Mouse (Mus musculus): ENCODE measurements at regions not wholly inside any gene's neighbourhood (a gene's known extent, or its start where the extent isn't known, plus 50 kb on each side); places are given as distances from the start of the nearest gene placed in this dataset.

DNA sequence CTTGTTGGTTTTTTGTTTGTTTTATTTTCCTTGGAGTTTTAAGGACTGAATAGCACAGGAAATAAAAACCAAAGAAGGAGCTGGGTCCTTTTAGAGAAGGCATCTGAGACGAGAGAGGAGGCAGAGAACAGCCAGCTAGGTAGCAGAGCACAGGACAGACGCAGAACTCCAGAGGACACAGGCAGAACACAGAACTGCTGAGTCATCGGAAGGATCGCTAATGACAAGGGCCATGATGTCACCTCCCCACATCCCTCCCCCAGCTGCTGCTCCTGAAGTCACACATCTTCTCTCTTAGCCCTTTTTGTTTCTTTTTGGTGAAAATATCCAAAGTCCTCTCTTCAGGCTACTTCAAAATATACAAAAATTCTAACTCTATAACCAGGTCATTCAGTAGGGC is 338.7 kb downstream of the Nkx6-1 start:
- H3K36me3 ChIP-seq (ENCODE audit: insufficient read depth, low read length) = no peaks in the 10 kb centered on the region
- H3K4me1 ChIP-seq (ENCODE audit: insufficient read depth, low read depth, low read length) = no peaks in the 10 kb centered on the region
- no peak overlapping the region for H3K9ac ChIP-seq (replicated peaks; ENCODE audit: low read depth)
- no peaks in the 10 kb centered on the region for H3K27me3 ChIP-seq (replicated peaks; ENCODE audit: insufficient read depth, low read length)
- H3K9me3 ChIP-seq (ENCODE audit: low read length) = no peaks in the 10 kb centered on the region
- H3K27ac ChIP-seq (ENCODE audit: low read length) = no peak overlapping the region
- TF ChIP-seq CTCF (IDR thresholded peaks at IDR 0.05) = no peak
- H3K4me3 ChIP-seq (ENCODE audit: low read depth, low read length) = no peak overlapping the region
- 56% methylated on average over 4 of the region's 4 CpGs for WGBS
- DNase-seq (ENCODE audit: low spot score) (no peak), ATAC-seq (no peak)
- H3K4me2 ChIP-seq (replicated peaks; ENCODE audit: low read depth, low read length) = no peak overlapping the region

DNA sequence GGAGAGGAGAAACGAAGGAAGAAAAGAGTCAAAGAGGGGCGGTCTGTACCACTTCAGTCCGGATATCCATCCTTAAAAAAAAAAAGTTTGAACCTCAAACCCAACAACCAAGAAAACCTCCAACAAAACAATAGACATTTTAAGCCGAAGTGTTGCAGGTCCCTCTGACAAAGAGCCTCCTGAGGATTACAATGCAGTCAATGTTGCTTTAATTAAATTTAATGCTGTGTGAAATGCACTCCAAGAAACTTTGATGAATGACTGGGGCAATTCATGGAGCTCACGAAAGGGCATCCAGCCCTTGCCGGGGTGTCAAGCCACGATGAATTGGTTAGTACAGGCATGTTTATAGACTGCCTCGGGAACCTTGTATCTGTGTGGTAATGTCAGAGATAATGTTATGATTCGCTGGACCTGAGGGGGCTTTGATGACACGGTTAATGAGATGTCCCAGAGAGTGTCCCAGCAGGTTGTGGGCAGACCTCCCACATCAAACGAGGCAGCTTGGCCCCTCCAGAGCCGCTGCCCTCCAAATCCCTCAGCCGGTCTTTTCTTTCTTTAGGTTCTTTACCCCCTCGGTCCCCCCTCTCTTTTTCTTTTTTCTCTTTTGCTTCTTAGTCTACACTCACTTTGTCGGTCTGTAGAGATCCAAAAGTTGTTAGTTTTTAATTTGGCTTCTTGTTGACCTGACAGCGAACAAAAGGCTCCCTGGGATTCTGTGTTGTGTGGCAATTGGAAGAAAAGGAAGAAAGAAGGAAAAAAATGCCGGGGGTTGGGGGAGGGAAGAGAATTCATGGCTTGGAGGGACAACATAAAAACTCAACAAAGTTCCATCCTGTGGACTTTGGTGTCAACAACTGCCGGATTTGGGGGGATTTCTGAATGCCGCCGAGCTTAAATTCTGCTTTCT is 341.5 kb downstream of the Nkx6-1 start:
- ATAC-seq (no peak), DNase-seq (ENCODE audit: low spot score) (no peak)
- 15% methylated on average over 20 of the region's 20 CpGs for WGBS
- Histone ChIP-seq H3K4me2 (replicated peaks; ENCODE audit: low read depth, low read length) (no peak overlapping the region), H3K36me3 (ENCODE audit: insufficient read depth, low read length) (no peaks in the 10 kb centered on the region), H3K9ac (replicated peaks; ENCODE audit: low read depth) (no peak overlapping the region), H3K27ac (ENCODE audit: low read length) (no peak overlapping the region), H3K27me3 (replicated peaks; ENCODE audit: insufficient read depth, low read length) (no peaks in the 10 kb centered on the region), H3K9me3 (ENCODE audit: low read length) (no peaks in the 10 kb centered on the region), H3K4me3 (ENCODE audit: low read depth, low read length) (no peak overlapping the region), H3K4me1 (ENCODE audit: insufficient read depth, low read depth, low read length) (no peaks in the 10 kb centered on the region)
- TF ChIP-seq CTCF (IDR thresholded peaks at IDR 0.05) = no peak
- TF ChIP-seq EP300 (IDR thresholded peaks at IDR 0.05) = no peak

- no peak overlapping the region for H3K27ac ChIP-seq (ENCODE audit: low read length)
- H3K9me3 ChIP-seq (ENCODE audit: low read length) = no peaks in the 10 kb centered on the region
- no peak overlapping the region for H3K4me3 ChIP-seq (ENCODE audit: low read depth, low read length)
- H3K27me3 ChIP-seq (replicated peaks; ENCODE audit: insufficient read depth, low read length) = no peaks in the 10 kb centered on the region
- WGBS = 81% methylated on average over 6 of the region's 6 CpGs
- TF ChIP-seq CTCF (IDR thresholded peaks at IDR 0.05) (no peak), EP300 (IDR thresholded peaks at IDR 0.05) (no peak)
- DNase-seq (ENCODE audit: low spot score) = no peak
- H3K36me3 ChIP-seq (ENCODE audit: insufficient read depth, low read length) = no peaks in the 10 kb centered on the region
- no peak overlapping the region for H3K4me2 ChIP-seq (replicated peaks; ENCODE audit: low read depth, low read length)
- no peak overlapping the region for H3K9ac ChIP-seq (replicated peaks; ENCODE audit: low read depth)
- no peak for ATAC-seq
- H3K4me1 ChIP-seq (ENCODE audit: insufficient read depth, low read depth, low read length) = no peaks in the 10 kb centered on the region
These were observed 364.8 kb downstream of the Nkx6-1 start for GRCm38 (mm10) chr5:101299986-101300385.

GRCm38 (mm10) chr5:101298411-101298810 is 366.4 kb downstream of the Nkx6-1 start:
- H3K4me2 ChIP-seq (replicated peaks; ENCODE audit: low read depth, low read length) = no peak overlapping the region
- no peak overlapping the region for H3K9ac ChIP-seq (replicated peaks; ENCODE audit: low read depth)
- 50% methylated on average over 4 of the region's 4 CpGs for WGBS
- DNase-seq (ENCODE audit: low spot score) (no peak), ATAC-seq (no peak)
- no peaks in the 10 kb centered on the region for H3K27me3 ChIP-seq (replicated peaks; ENCODE audit: insufficient read depth, low read length)
- no peak overlapping the region for H3K27ac ChIP-seq (ENCODE audit: low read length)
- H3K4me1 ChIP-seq (ENCODE audit: insufficient read depth, low read depth, low read length) = no peaks in the 10 kb centered on the region
- H3K9me3 ChIP-seq (ENCODE audit: low read length) = no peaks in the 10 kb centered on the region
- no peak overlapping the region for H3K4me3 ChIP-seq (ENCODE audit: low read depth, low read length)
- no peaks in the 10 kb centered on the region for H3K36me3 ChIP-seq (ENCODE audit: insufficient read depth, low read length)
- TF ChIP-seq CTCF (IDR thresholded peaks at IDR 0.05) = no peak
- TF ChIP-seq EP300 (IDR thresholded peaks at IDR 0.05) = no peak

- DNase-seq (ENCODE audit: low spot score) (no peak), ATAC-seq (no peak)
- H3K36me3 ChIP-seq (ENCODE audit: insufficient read depth, low read length) = no peaks in the 10 kb centered on the region
- H3K27me3 ChIP-seq (replicated peaks; ENCODE audit: insufficient read depth, low read length) = no peaks in the 10 kb centered on the region
- H3K4me2 ChIP-seq (replicated peaks; ENCODE audit: low read depth, low read length) = no peak overlapping the region
- 48% methylated on average over 5 of the region's 5 CpGs for WGBS
- H3K27ac ChIP-seq (ENCODE audit: low read length) = no peak overlapping the region
- H3K9ac ChIP-seq (replicated peaks; ENCODE audit: low read depth) = no peak overlapping the region
- H3K4me3 ChIP-seq (ENCODE audit: low read depth, low read length) = no peak overlapping the region
- H3K9me3 ChIP-seq (ENCODE audit: low read length) = no peaks in the 10 kb centered on the region
- H3K4me1 ChIP-seq (ENCODE audit: insufficient read depth, low read depth, low read length) = no peaks in the 10 kb centered on the region
- TF ChIP-seq EP300 (IDR thresholded peaks at IDR 0.05) (no peak), CTCF (IDR thresholded peaks at IDR 0.05) (no peak)
These were observed 367.2 kb downstream of the Nkx6-1 start for GRCm38 (mm10) chr5:101297511-101298102.

DNA sequence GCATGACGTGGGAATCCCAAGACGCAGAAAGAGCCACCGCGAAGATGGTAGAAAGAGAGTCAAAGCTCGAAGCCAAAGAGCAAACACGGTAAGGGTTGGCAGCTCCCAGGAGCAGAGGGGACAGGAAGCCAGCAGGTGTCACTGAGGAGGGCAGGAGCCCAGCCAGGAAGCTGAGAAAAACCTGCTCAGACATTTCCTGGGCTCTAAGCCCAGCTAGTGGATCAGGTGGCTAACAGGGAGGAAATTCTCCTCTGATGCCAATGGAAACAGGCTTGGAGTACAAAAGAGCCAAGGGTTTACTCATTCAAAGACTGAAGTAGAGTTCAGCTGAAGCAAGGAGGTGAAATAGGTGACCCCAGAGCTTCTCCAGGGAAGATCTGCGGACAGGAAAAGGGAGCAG is 368.9 kb downstream of the Nkx6-1 start:
- no peak for ATAC-seq
- 51% methylated on average over 7 of the region's 7 CpGs for WGBS
- Histone ChIP-seq H3K9me3 (ENCODE audit: low read length) (no peaks in the 10 kb centered on the region), H3K9ac (replicated peaks; ENCODE audit: low read depth) (no peak overlapping the region), H3K36me3 (ENCODE audit: insufficient read depth, low read length) (no peaks in the 10 kb centered on the region), H3K4me3 (ENCODE audit: low read depth, low read length) (no peak overlapping the region), H3K27ac (ENCODE audit: low read length) (no peak overlapping the region), H3K4me2 (replicated peaks; ENCODE audit: low read depth, low read length) (no peak overlapping the region), H3K27me3 (replicated peaks; ENCODE audit: insufficient read depth, low read length) (no peaks in the 10 kb centered on the region), H3K4me1 (ENCODE audit: insufficient read depth, low read depth, low read length) (no peaks in the 10 kb centered on the region)
- DNase-seq (ENCODE audit: low spot score) = peak; percentile 13
- no peak for TF ChIP-seq CTCF (IDR thresholded peaks at IDR 0.05)

All from lung, postnatal 0 days (tissue).